13 mouse cellular contexts compared by ENCODE assay signal in the genomic region with DNA sequence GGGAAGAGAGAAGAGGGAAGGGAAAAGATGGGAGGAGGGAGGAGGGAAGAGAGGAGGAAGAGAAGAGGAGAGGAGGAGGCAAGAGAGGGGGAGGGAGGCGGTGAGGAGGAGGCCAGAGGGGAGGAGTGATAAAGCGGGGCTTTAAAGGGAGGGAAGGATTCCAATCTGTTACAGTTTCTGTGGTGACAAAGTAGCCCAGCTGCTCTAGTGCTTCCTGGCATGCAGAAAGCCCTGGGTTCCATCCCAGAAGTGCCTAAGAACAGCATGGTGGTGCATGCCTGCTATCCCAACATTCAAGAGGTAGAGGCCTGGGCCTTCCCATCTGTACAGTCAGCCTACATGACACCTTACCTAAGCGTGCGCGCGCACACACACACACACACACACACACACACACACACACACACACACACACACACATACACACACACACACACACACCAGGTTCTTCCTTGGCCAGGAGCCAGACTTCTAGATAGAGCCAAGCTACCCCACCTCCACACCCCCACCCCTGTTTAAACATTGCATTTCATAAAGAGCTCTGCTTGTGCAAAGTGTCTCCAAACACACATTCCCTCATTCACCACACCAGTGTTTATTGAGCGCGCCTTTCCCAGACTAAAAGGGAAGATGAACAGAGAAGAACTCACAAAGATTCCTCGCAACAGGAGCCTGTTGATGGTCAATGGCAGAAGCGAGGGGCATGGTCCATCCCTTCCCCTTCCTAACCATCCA.
A peak's percentile ranks its signal among the peaks of the same experiment; 100 is the strongest.
DNase-seq lines count a peak whose midpoint lies in the region; ATAC-seq lines count a peak whose summit lies in the region.
"Had no signal": no experiment of that assay in that cellular context is flagged by ENCODE, and none has a peak within 500 bp of the region (broad histone marks: within the 10 kb centered on the region; RNA-seq: fewer than 3 reads in every experiment).

No protein-coding gene starts in this region.

- no peak overlapping the region for H3K27ac ChIP-seq in hindbrain, embryonic 14.5 days
- H3K27ac ChIP-seq in hindbrain, embryonic 12.5 days = no peak overlapping the region
- H3K27ac ChIP-seq in lung, embryonic 16.5 days (ENCODE audit: low read length) = no peak overlapping the region
- H3K27ac ChIP-seq in forebrain, embryonic 15.5 days (replicated peaks) = no peak overlapping the region
- H3K27ac ChIP-seq: embryonic facial prominence, embryonic 15.5 days; limb, embryonic 15.5 days had no signal

- intact Hi-C loops in heart, postnatal 36 days (cut with DNase I) = no loop called here

- DNase-seq in hindbrain, embryonic 14.5 days (ENCODE audit: low spot score) = no peak
- DNase-seq in lung, postnatal 25 days (ENCODE audit: low spot score) = no peak
- peak; percentile 41 to 42 for DNase-seq in layer of hippocampus, postnatal 36 days
- no peak for DNase-seq in heart, postnatal 36 days
- DNase-seq in gastrocnemius, postnatal 25 days = no peak
- DNase-seq: kidney, postnatal 25 days; lung, postnatal 14 days had no signal

- 79% methylated on average over 8 of the region's 10 CpGs for WGBS in hindbrain, embryonic 14.5 days
- 67% methylated on average over 6 of the region's 10 CpGs for WGBS in hindbrain, embryonic 12.5 days
- 57% methylated on average over 6 of the region's 10 CpGs for WGBS in lung, embryonic 16.5 days
- 70% methylated on average over 10 of the region's 10 CpGs for WGBS in forebrain, embryonic 15.5 days

- no peak overlapping the region for H3K9ac ChIP-seq in hindbrain, embryonic 14.5 days
- no peak overlapping the region for H3K9ac ChIP-seq in hindbrain, embryonic 12.5 days
- H3K9ac ChIP-seq in lung, embryonic 16.5 days (ENCODE audit: low read length) = no peak overlapping the region
- no peak overlapping the region for H3K9ac ChIP-seq in forebrain, embryonic 15.5 days (replicated peaks)
- H3K9ac ChIP-seq: embryonic facial prominence, embryonic 15.5 days; limb, embryonic 15.5 days had no signal

- H3K27me3 ChIP-seq in hindbrain, embryonic 14.5 days (ENCODE audit: control insufficient read depth, insufficient read depth, low read length) = no peaks in the 10 kb centered on the region
- no peaks in the 10 kb centered on the region for H3K27me3 ChIP-seq in hindbrain, embryonic 12.5 days
- H3K27me3 ChIP-seq in lung, embryonic 16.5 days (ENCODE audit: control insufficient read depth, insufficient read depth, low read depth, low read length) = no peaks in the 10 kb centered on the region
- no peaks in the 10 kb centered on the region for H3K27me3 ChIP-seq in forebrain, embryonic 15.5 days
- H3K27me3 ChIP-seq: embryonic facial prominence, embryonic 15.5 days; limb, embryonic 15.5 days had no signal

- H3K36me3 ChIP-seq in hindbrain, embryonic 14.5 days (replicated peaks; ENCODE audit: control insufficient read depth, insufficient read depth) = no peaks in the 10 kb centered on the region
- no peaks in the 10 kb centered on the region for H3K36me3 ChIP-seq in hindbrain, embryonic 12.5 days
- no peaks in the 10 kb centered on the region for H3K36me3 ChIP-seq in lung, embryonic 16.5 days (ENCODE audit: control insufficient read depth, insufficient read depth, low read length)
- H3K36me3 ChIP-seq in forebrain, embryonic 15.5 days = no peaks in the 10 kb centered on the region
- H3K36me3 ChIP-seq: embryonic facial prominence, embryonic 15.5 days; limb, embryonic 15.5 days had no signal

- peak; percentile 24; the same call in 1 of the 2 replicates for ATAC-seq in hindbrain, embryonic 14.5 days (ENCODE audit: low FRiP score)
- ATAC-seq in hindbrain, embryonic 12.5 days (ENCODE audit: low FRiP score) = no peak
- peak; percentile 78 for ATAC-seq in lung, embryonic 16.5 days (ENCODE audit: low read depth)
- peak; percentile 92 for ATAC-seq in forebrain, embryonic 15.5 days (replicated peaks)
- ATAC-seq: activated CD4-positive, CD25-positive, alpha-beta regulatory T cell, adult 4 months had no signal

- no peak overlapping the region for H3K4me2 ChIP-seq in hindbrain, embryonic 14.5 days (replicated peaks)
- no peak overlapping the region for H3K4me2 ChIP-seq in hindbrain, embryonic 12.5 days (replicated peaks)
- no peak overlapping the region for H3K4me2 ChIP-seq in lung, embryonic 16.5 days (ENCODE audit: low read depth, low read length)
- no peak overlapping the region for H3K4me2 ChIP-seq in forebrain, embryonic 15.5 days (replicated peaks)
- H3K4me2 ChIP-seq: embryonic facial prominence, embryonic 15.5 days; limb, embryonic 15.5 days had no signal

- no peaks in the 10 kb centered on the region for H3K9me3 ChIP-seq in hindbrain, embryonic 14.5 days (ENCODE audit: control insufficient read depth, low read length)
- H3K9me3 ChIP-seq in hindbrain, embryonic 12.5 days (replicated peaks) = no peaks in the 10 kb centered on the region
- H3K9me3 ChIP-seq in lung, embryonic 16.5 days (ENCODE audit: control insufficient read depth, low read length) = no peaks in the 10 kb centered on the region
- no peaks in the 10 kb centered on the region for H3K9me3 ChIP-seq in forebrain, embryonic 15.5 days
- H3K9me3 ChIP-seq: embryonic facial prominence, embryonic 15.5 days; limb, embryonic 15.5 days had no signal

- no peaks in the 10 kb centered on the region for H3K4me1 ChIP-seq in hindbrain, embryonic 14.5 days (replicated peaks; ENCODE audit: control insufficient read depth, insufficient read depth, low read length)
- H3K4me1 ChIP-seq in hindbrain, embryonic 12.5 days = peaks cover 3% of the 10 kb centered on the region; the same call in 1 of the 2 replicates
- no peaks in the 10 kb centered on the region for H3K4me1 ChIP-seq in lung, embryonic 16.5 days (replicated peaks; ENCODE audit: control insufficient read depth, insufficient read depth, low read length)
- H3K4me1 ChIP-seq in forebrain, embryonic 15.5 days = peaks cover 33% of the 10 kb centered on the region
- H3K4me1 ChIP-seq: embryonic facial prominence, embryonic 15.5 days; limb, embryonic 15.5 days had no signal

- H3K4me3 ChIP-seq in hindbrain, embryonic 14.5 days (replicated peaks; ENCODE audit: low read length) = no peak overlapping the region
- H3K4me3 ChIP-seq in hindbrain, embryonic 12.5 days = no peak overlapping the region
- H3K4me3 ChIP-seq in lung, embryonic 16.5 days (ENCODE audit: low read length) = no peak overlapping the region
- H3K4me3 ChIP-seq in forebrain, embryonic 15.5 days = no peak overlapping the region
- H3K4me3 ChIP-seq: embryonic facial prominence, embryonic 15.5 days; limb, embryonic 15.5 days had no signal

Comparison
In these comparisons a context has a peak if more than half of its experiments do, and no peak if none do; other contexts are left out.
1. DNase-seq: peak in layer of hippocampus, postnatal 36 days (2 of 2); none in hindbrain, embryonic 14.5 days (single experiment), lung, postnatal 25 days (single experiment), heart, postnatal 36 days (0 of 2) and gastrocnemius, postnatal 25 days (single experiment).